Comparison of ENCODE assay signal across 13 mouse cellular contexts in genomic region chr7:49908990-49909411, GRCm38 (mm10). TPM values are rescaled to one million over a fixed set of nuclear protein-coding genes. Genes with fewer than 3 reads are reported as not detected.
DNase-seq lines count a peak whose midpoint lies in the region; ATAC-seq lines count a peak whose summit lies in the region.
"Had no signal": no experiment of that assay in that cellular context is flagged by ENCODE, and none has a peak within 500 bp of the region (broad histone marks: within the 10 kb centered on the region; RNA-seq: fewer than 3 reads in every experiment).

No protein-coding gene starts in this region.

- H3K4me2 ChIP-seq in intestine, embryonic 16.5 days (ENCODE audit: low read depth, low read length) = no peak overlapping the region
- H3K4me2 ChIP-seq in intestine, embryonic 15.5 days (replicated peaks) = no peak overlapping the region
- peak overlapping the region; percentile 12; the same call in 1 of the 2 replicates for H3K4me2 ChIP-seq in kidney, embryonic 16.5 days (replicated peaks; ENCODE audit: low read depth, low read length)
- peak overlapping the region; percentile 60 for H3K4me2 ChIP-seq in neural tube, embryonic 14.5 days (ENCODE audit: low read depth, low read length)
- H3K4me2 ChIP-seq: liver, embryonic 13.5 days had no signal

- peaks cover 81% of the 10 kb centered on the region for H3K27me3 ChIP-seq in intestine, embryonic 16.5 days (replicated peaks; ENCODE audit: control insufficient read depth, insufficient read depth, low read length)
- H3K27me3 ChIP-seq in intestine, embryonic 15.5 days (replicated peaks) = peaks cover 94% of the 10 kb centered on the region
- peaks cover 100% of the 10 kb centered on the region for H3K27me3 ChIP-seq in hindbrain, embryonic 10.5 days (ENCODE audit: insufficient read depth, poor library complexity, severe bottlenecking)
- H3K27me3 ChIP-seq in kidney, embryonic 16.5 days (ENCODE audit: insufficient read depth, low read length) = peaks cover 95% of the 10 kb centered on the region
- peaks cover 32% of the 10 kb centered on the region for H3K27me3 ChIP-seq in neural tube, embryonic 14.5 days (ENCODE audit: control insufficient read depth, insufficient read depth, low read length)

- H3K27ac ChIP-seq in intestine, embryonic 16.5 days (ENCODE audit: low read length) = no peak overlapping the region
- H3K27ac ChIP-seq in intestine, embryonic 15.5 days = no peak overlapping the region
- peak overlapping the region; percentile 45 for H3K27ac ChIP-seq in hindbrain, embryonic 10.5 days
- no peak overlapping the region for H3K27ac ChIP-seq in kidney, embryonic 16.5 days (ENCODE audit: low read length)
- peak overlapping the region; percentile 90 for H3K27ac ChIP-seq in neural tube, embryonic 14.5 days (ENCODE audit: low read depth, low read length)
- H3K27ac ChIP-seq: liver, embryonic 13.5 days; stomach, postnatal 0 days had no signal

- H3K4me1 ChIP-seq in intestine, embryonic 16.5 days (ENCODE audit: control insufficient read depth, insufficient read depth, low read length) = no peaks in the 10 kb centered on the region
- no peaks in the 10 kb centered on the region; the same call in 1 of the 2 replicates for H3K4me1 ChIP-seq in intestine, embryonic 15.5 days (replicated peaks)
- peaks cover 23% of the 10 kb centered on the region; the same call in 1 of the 2 replicates for H3K4me1 ChIP-seq in hindbrain, embryonic 10.5 days (replicated peaks)
- H3K4me1 ChIP-seq in kidney, embryonic 16.5 days (ENCODE audit: insufficient read depth, low read length) = no peaks in the 10 kb centered on the region
- H3K4me1 ChIP-seq in neural tube, embryonic 14.5 days (ENCODE audit: control insufficient read depth, insufficient read depth, low read length) = 0 out of 2 replicates have a peak, but pooled peaks cover 3% of the 10 kb centered on the region
- H3K4me1 ChIP-seq: liver, embryonic 13.5 days had no signal

- no peaks in the 10 kb centered on the region for H3K9me3 ChIP-seq in intestine, embryonic 16.5 days (ENCODE audit: control insufficient read depth, low read length)
- no peaks in the 10 kb centered on the region for H3K9me3 ChIP-seq in intestine, embryonic 15.5 days
- no peaks in the 10 kb centered on the region for H3K9me3 ChIP-seq in hindbrain, embryonic 10.5 days
- no peaks in the 10 kb centered on the region for H3K9me3 ChIP-seq in kidney, embryonic 16.5 days (ENCODE audit: low read length)
- H3K9me3 ChIP-seq in neural tube, embryonic 14.5 days (ENCODE audit: control insufficient read depth, low read length) = no peaks in the 10 kb centered on the region
- H3K9me3 ChIP-seq: liver, embryonic 13.5 days had no signal

- no peak overlapping the region for H3K4me3 ChIP-seq in intestine, embryonic 16.5 days (ENCODE audit: low read length)
- no peak overlapping the region for H3K4me3 ChIP-seq in intestine, embryonic 15.5 days (replicated peaks)
- peak overlapping the region; percentile 30 for H3K4me3 ChIP-seq in hindbrain, embryonic 10.5 days
- H3K4me3 ChIP-seq in kidney, embryonic 16.5 days (ENCODE audit: low read length) = 0 out of 2 replicates have a peak overlapping the region, but pooled peaks have one; percentile 17
- H3K4me3 ChIP-seq in neural tube, embryonic 14.5 days (ENCODE audit: low read depth, low read length) = peak overlapping the region; percentile 22; the same call in 1 of the 2 replicates
- H3K4me3 ChIP-seq: liver, embryonic 13.5 days had no signal

- 1% methylated on average over 26 of the region's 26 CpGs for WGBS in intestine, embryonic 16.5 days
- 2% methylated on average over 26 of the region's 26 CpGs for WGBS in intestine, embryonic 15.5 days
- WGBS in hindbrain, embryonic 10.5 days = under 1% methylated on average over 26 of the region's 26 CpGs
- 1% methylated on average over 26 of the region's 26 CpGs for WGBS in kidney, embryonic 16.5 days
- under 1% methylated on average over 26 of the region's 26 CpGs for WGBS in neural tube, embryonic 14.5 days

- no peak overlapping the region for H3K9ac ChIP-seq in intestine, embryonic 16.5 days (ENCODE audit: low read depth, low read length)
- no peak overlapping the region for H3K9ac ChIP-seq in intestine, embryonic 15.5 days
- H3K9ac ChIP-seq in kidney, embryonic 16.5 days (replicated peaks; ENCODE audit: low read length) = no peak overlapping the region
- peak overlapping the region; percentile 48 for H3K9ac ChIP-seq in neural tube, embryonic 14.5 days (replicated peaks; ENCODE audit: low read depth, low read length)
- H3K9ac ChIP-seq: liver, embryonic 13.5 days had no signal

- 0 out of 2 replicates have a peak, but pooled peaks have one; percentile 44 for ATAC-seq in intestine, embryonic 16.5 days
- ATAC-seq in intestine, embryonic 15.5 days = no peak
- ATAC-seq in kidney, embryonic 16.5 days (ENCODE audit: low FRiP score, low TSS enrichment) = no peak
- ATAC-seq in neural tube, embryonic 14.5 days (ENCODE audit: low read depth) = peak; percentile 41; the same call in 1 of the 2 replicates

- DNase-seq in hindbrain, embryonic 10.5 days (ENCODE audit: low spot score) = peak; percentile 57
- DNase-seq in lung, postnatal 4 days = no peak
- DNase-seq in adrenal gland, adult 2 months = no peak
- no peak for DNase-seq in right cerebral cortex, postnatal 25 days
- DNase-seq: cerebellum, adult 8-10 months; liver, embryonic 13.5 days; right cerebral cortex, adult 18-20 months had no signal

- no peaks in the 10 kb centered on the region for H3K36me3 ChIP-seq in intestine, embryonic 16.5 days (ENCODE audit: control insufficient read depth, insufficient read depth, low read length)
- no peaks in the 10 kb centered on the region for H3K36me3 ChIP-seq in intestine, embryonic 15.5 days
- H3K36me3 ChIP-seq in hindbrain, embryonic 10.5 days = no peaks in the 10 kb centered on the region
- H3K36me3 ChIP-seq in kidney, embryonic 16.5 days (ENCODE audit: insufficient read depth, low read length) = no peaks in the 10 kb centered on the region
- no peaks in the 10 kb centered on the region for H3K36me3 ChIP-seq in neural tube, embryonic 14.5 days (ENCODE audit: control insufficient read depth, insufficient read depth, low read length)
- H3K36me3 ChIP-seq: liver, embryonic 13.5 days had no signal

RNA-seq across cellular contexts. Expression of gene Slc6a5, which starts 0.9 kb away (rescaled TPM):
- polyA plus RNA-seq in intestine, embryonic 16.5 days (2015; fragmentation: Nextera tagmentation; extraction: Ambion mirVana) = not detected in 2 replicates
- not detected in 2 replicates for polyA plus RNA-seq in intestine, embryonic 15.5 days (2015; fragmentation: Nextera tagmentation; extraction: Ambion mirVana)
- polyA plus RNA-seq in hindbrain, embryonic 10.5 days (2016; fragmentation: Nextera tagmentation; extraction: Ambion mirVana) = 0.60 and 4.1 TPM in 2 replicates
- polyA plus RNA-seq in kidney, embryonic 16.5 days (2015; fragmentation: Nextera tagmentation; extraction: Ambion mirVana) = 0.05 TPM in 1 of 2 replicates, not detected in the other
- 14.3 and 16.6 TPM in 2 replicates for polyA plus RNA-seq in neural tube, embryonic 14.5 days (2014; fragmentation: Nextera tagmentation; extraction: Ambion mirVana)
- 1 to 10 TPM; 1.3 to 2.2 TPM for total RNA-seq in adrenal gland, adult 2 months (2021)
- polyA plus RNA-seq in adrenal gland, adult 2 months (2012; rRNA removed) = 3.1 and 3.3 TPM in 2 replicates
- total RNA-seq: megakaryocyte-erythroid progenitor cell, adult 5-6 weeks had no signal
- polyA plus RNA-seq: liver, embryonic 13.5 days; stomach, postnatal 0 days had no signal

Comparison
In these comparisons a context has a peak if more than half of its experiments do, and no peak if none do; other contexts are left out.
1. ATAC-seq: peak in intestine, embryonic 16.5 days (single experiment) and neural tube, embryonic 14.5 days (single experiment); none in intestine, embryonic 15.5 days (single experiment) and kidney, embryonic 16.5 days (single experiment).
2. H3K27ac ChIP-seq: peak in hindbrain, embryonic 10.5 days (single experiment) and neural tube, embryonic 14.5 days (single experiment); none in intestine, embryonic 16.5 days (single experiment), intestine, embryonic 15.5 days (single experiment) and kidney, embryonic 16.5 days (single experiment).
3. H3K4me2 ChIP-seq: peak in kidney, embryonic 16.5 days (single experiment) and neural tube, embryonic 14.5 days (single experiment); none in intestine, embryonic 16.5 days (single experiment) and intestine, embryonic 15.5 days (single experiment).
4. H3K4me3 ChIP-seq: peak in hindbrain, embryonic 10.5 days (single experiment), kidney, embryonic 16.5 days (single experiment) and neural tube, embryonic 14.5 days (single experiment); none in intestine, embryonic 16.5 days (single experiment) and intestine, embryonic 15.5 days (single experiment).